12 mouse cellular contexts compared by ENCODE assay signal in the genomic region with DNA sequence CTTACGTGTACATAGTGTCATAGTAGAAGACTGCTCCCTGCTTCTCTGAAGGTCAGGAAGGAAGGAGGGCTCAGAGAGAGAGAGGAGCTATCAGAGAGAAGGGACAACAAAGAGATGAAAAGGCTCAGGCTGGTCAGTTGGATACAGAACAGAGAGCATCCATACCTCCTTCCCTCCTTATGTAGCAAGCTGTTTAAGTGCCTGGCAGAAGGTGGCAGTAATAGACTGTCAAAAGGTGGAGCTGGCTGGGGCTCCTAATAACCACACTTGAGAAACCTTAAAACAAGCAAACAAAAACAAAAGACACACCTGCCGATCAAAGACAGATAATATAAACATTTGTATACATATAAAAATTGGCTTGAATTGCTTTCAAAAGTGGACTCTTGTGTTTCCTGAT. TPM values are rescaled to one million over a fixed set of nuclear protein-coding genes. Genes with fewer than 3 reads are reported as not detected.
DNase-seq lines count a peak whose midpoint lies in the region; ATAC-seq and TF ChIP-seq lines count a peak whose summit lies in the region.
"Had no signal": no experiment of that assay in that cellular context is flagged by ENCODE, and none has a peak within 500 bp of the region (broad histone marks: within the 10 kb centered on the region; RNA-seq: fewer than 3 reads in every experiment).

No protein-coding gene starts in this region.

- H3K9ac ChIP-seq in hindbrain, embryonic 15.5 days, result no peak overlapping the region
- H3K9ac ChIP-seq in midbrain, embryonic 15.5 days, result no peak overlapping the region
- no peak overlapping the region for H3K9ac ChIP-seq in liver, postnatal 0 days (replicated peaks)

- no peak overlapping the region for H3K27ac ChIP-seq in hindbrain, embryonic 15.5 days (replicated peaks)
- H3K27ac ChIP-seq in hindbrain, embryonic 10.5 days, result no peak overlapping the region
- H3K27ac ChIP-seq in midbrain, embryonic 15.5 days, result peak overlapping the region; percentile 65
- H3K27ac ChIP-seq in liver, postnatal 0 days (ENCODE audit: low read depth), result no peak overlapping the region
- H3K27ac ChIP-seq: macrophage had no signal

- WGBS in hindbrain, embryonic 15.5 days, result 70% methylated on average over 2 of the region's 2 CpGs
- WGBS in hindbrain, embryonic 10.5 days, result 73% methylated on average over 2 of the region's 2 CpGs
- WGBS in midbrain, embryonic 15.5 days, result 63% methylated on average over 2 of the region's 2 CpGs
- 74% methylated on average over 2 of the region's 2 CpGs for WGBS in liver, postnatal 0 days (ENCODE audit: insufficient replicate concordance)

- H3K36me3 ChIP-seq in hindbrain, embryonic 15.5 days, result no peaks in the 10 kb centered on the region
- no peaks in the 10 kb centered on the region for H3K36me3 ChIP-seq in hindbrain, embryonic 10.5 days
- no peaks in the 10 kb centered on the region for H3K36me3 ChIP-seq in midbrain, embryonic 15.5 days (replicated peaks)
- H3K36me3 ChIP-seq in liver, postnatal 0 days (replicated peaks; ENCODE audit: insufficient read depth, low read length), result no peaks in the 10 kb centered on the region
- H3K36me3 ChIP-seq: G1E had no signal

- no peak for TF ChIP-seq CTCF in liver, postnatal 0 days (IDR thresholded peaks at IDR 0.05; ENCODE audit: low read depth)

- ATAC-seq in hindbrain, embryonic 15.5 days (ENCODE audit: low FRiP score, low read depth), result peak; percentile 83; the same call in 1 of the 2 replicates
- ATAC-seq in midbrain, embryonic 15.5 days (replicated peaks), result peak; percentile 89
- ATAC-seq in liver, postnatal 0 days, result no peak

- TF ChIP-seq EP300 in liver, postnatal 0 days (IDR thresholded peaks at IDR 0.05; ENCODE audit: low read depth), result no peak

- no peak overlapping the region for H3K4me2 ChIP-seq in hindbrain, embryonic 15.5 days
- H3K4me2 ChIP-seq in midbrain, embryonic 15.5 days, result 0 out of 2 replicates have a peak overlapping the region, but pooled peaks have one; percentile 9
- H3K4me2 ChIP-seq in liver, postnatal 0 days (ENCODE audit: low read depth, low read length), result no peak overlapping the region

- H3K9me3 ChIP-seq in hindbrain, embryonic 15.5 days, result no peaks in the 10 kb centered on the region
- no peaks in the 10 kb centered on the region for H3K9me3 ChIP-seq in hindbrain, embryonic 10.5 days
- H3K9me3 ChIP-seq in midbrain, embryonic 15.5 days, result no peaks in the 10 kb centered on the region
- no peaks in the 10 kb centered on the region for H3K9me3 ChIP-seq in liver, postnatal 0 days (ENCODE audit: low read length)
- H3K9me3 ChIP-seq: G1E had no signal

- H3K27me3 ChIP-seq in hindbrain, embryonic 15.5 days, result no peaks in the 10 kb centered on the region
- no peaks in the 10 kb centered on the region for H3K27me3 ChIP-seq in hindbrain, embryonic 10.5 days (ENCODE audit: insufficient read depth, poor library complexity, severe bottlenecking)
- no peaks in the 10 kb centered on the region for H3K27me3 ChIP-seq in midbrain, embryonic 15.5 days (replicated peaks)
- no peaks in the 10 kb centered on the region for H3K27me3 ChIP-seq in liver, postnatal 0 days (ENCODE audit: insufficient read depth, low read length)

- no peaks in the 10 kb centered on the region for H3K4me1 ChIP-seq in hindbrain, embryonic 15.5 days (replicated peaks)
- no peaks in the 10 kb centered on the region for H3K4me1 ChIP-seq in hindbrain, embryonic 10.5 days (replicated peaks)
- H3K4me1 ChIP-seq in midbrain, embryonic 15.5 days, result peaks cover 6% of the 10 kb centered on the region; the same call in 1 of the 2 replicates
- H3K4me1 ChIP-seq in liver, postnatal 0 days (ENCODE audit: insufficient read depth), result no peaks in the 10 kb centered on the region

- no peak for DNase-seq in hindbrain, embryonic 10.5 days (ENCODE audit: low spot score)
- DNase-seq in ES-CJ7 (ENCODE audit: low read depth, low spot score), result peak; percentile 7
- peak; percentile 30 for DNase-seq in cerebellum, adult 9-10 months
- DNase-seq in liver, postnatal 0 days, result no peak
- no peak for DNase-seq in testis, postnatal 10 days (ENCODE audit: low spot score)
- DNase-seq in gastrocnemius, postnatal 10 days, result no peak

- no peak overlapping the region for H3K4me3 ChIP-seq in hindbrain, embryonic 15.5 days
- H3K4me3 ChIP-seq in hindbrain, embryonic 10.5 days, result no peak overlapping the region
- H3K4me3 ChIP-seq in midbrain, embryonic 15.5 days, result no peak overlapping the region
- no peak overlapping the region for H3K4me3 ChIP-seq in liver, postnatal 0 days (ENCODE audit: low read depth, low read length)

RNA-seq across cellular contexts. Expression of a gene that starts 14.0 kb away (rescaled TPM):
- 0.26 TPM in 1 of 2 replicates, not detected in the other for polyA plus RNA-seq in hindbrain, embryonic 15.5 days (2015; fragmentation: Nextera tagmentation; extraction: Ambion mirVana)
- not detected in 2 replicates for polyA plus RNA-seq in hindbrain, embryonic 10.5 days (2016; fragmentation: Nextera tagmentation; extraction: Ambion mirVana)
- 0.15 TPM in 1 of 2 replicates, not detected in the other for polyA plus RNA-seq in midbrain, embryonic 15.5 days (2015; fragmentation: Nextera tagmentation; extraction: Ambion mirVana)
- not detected in 2 replicates for polyA plus RNA-seq in liver, postnatal 0 days (2015; fragmentation: Nextera tagmentation; extraction: Ambion mirVana)
- not detected for total RNA-seq in gastrocnemius, postnatal 10 days (2021)
- total RNA-seq: G1E; neutrophil, adult 5-6 weeks had no signal
- polyA plus RNA-seq: G1E; limb, embryonic 14.5 days; macrophage had no signal

RNA-seq across cellular contexts. Expression of a gene that starts 14.0 kb away (rescaled TPM):
- 13.7 and 14.3 TPM in 2 replicates for polyA plus RNA-seq in hindbrain, embryonic 15.5 days (2015; fragmentation: Nextera tagmentation; extraction: Ambion mirVana)
- polyA plus RNA-seq in hindbrain, embryonic 10.5 days (2016; fragmentation: Nextera tagmentation; extraction: Ambion mirVana), result 9.0 and 9.4 TPM in 2 replicates
- 13.9 and 14.2 TPM in 2 replicates for polyA plus RNA-seq in midbrain, embryonic 15.5 days (2015; fragmentation: Nextera tagmentation; extraction: Ambion mirVana)
- 5.0 and 5.1 TPM in 2 replicates for polyA plus RNA-seq in liver, postnatal 0 days (2015; fragmentation: Nextera tagmentation; extraction: Ambion mirVana)
- total RNA-seq in gastrocnemius, postnatal 10 days (2021), result 1 to 10 TPM; 7.9 to 8.4 TPM

Comparison
In these comparisons a context has a peak if more than half of its experiments do, and no peak if none do; other contexts are left out.
1. DNase-seq: peak in ES-CJ7 (single experiment) and cerebellum, adult 9-10 months (single experiment); none in hindbrain, embryonic 10.5 days (single experiment), liver, postnatal 0 days (single experiment), testis, postnatal 10 days (single experiment) and gastrocnemius, postnatal 10 days (single experiment).